Mouse (Mus musculus) G1E (cell line): ENCODE data around the gene Gstt3.

Source experiments
- CTCF ChIP-seq: IDR thresholded peaks from 2 replicates; pipeline ENCODE4 v1.5.1; 2012; ENCODE audit warnings: low read depth, low read length, inconsistent platforms, mixed read lengths
- GATA1 ChIP-seq: IDR thresholded peaks from 2 replicates; pipeline ENCODE4 v1.6.1; 2012; ENCODE audit warnings: borderline replicate concordance, low read length, inconsistent platforms, mixed read lengths
- GATA2 ChIP-seq: IDR thresholded peaks from 2 replicates; pipeline ENCODE4 v1.6.1; 2012; ENCODE audit warnings: low read depth, low read length, inconsistent platforms, borderline replicate concordance
- POLR2AphosphoS5 ChIP-seq: IDR thresholded peaks from 2 replicates; pipeline ENCODE4 v1.6.1; 2012; ENCODE audit warnings: low read depth, low read length, inconsistent platforms; ENCODE audit not compliant: insufficient replicate concordance
- TAL1 ChIP-seq: conservative IDR thresholded peaks from 2 replicates; pipeline ENCODE4 v1.6.1; 2012; ENCODE audit warnings: low read depth, low read length, inconsistent platforms, mixed read lengths

- TF ChIP-seq CTCF (no peak), GATA1 (no peak), TAL1 (no peak), POLR2AphosphoS5 (no peak), GATA2 (no peak)
Measured at GRCm38 (mm10) chr10:75763682-75764518, 17.3 kb downstream of the Gstt3 start, which contains the start of gene Cabin1.
